Mouse (Mus musculus) embryonic fibroblast, embryonic 13.5 days (primary cell): ENCODE measurements at regions not wholly inside any gene's neighbourhood (a gene's known extent, or its start where the extent isn't known, plus 50 kb on each side); places are given as distances from the start of the nearest gene placed in this dataset.

Source experiments
- H3K27ac ChIP-seq: 2 replicates; pipeline ENCODE4 v1.5.1; 2012; ENCODE audit warnings: low read length, control low read depth, inconsistent platforms; ENCODE audit not compliant: insufficient read depth
- H3K4me1 ChIP-seq: 2 replicates; pipeline ENCODE4 v1.6.1; 2011; ENCODE audit warnings: low read length; ENCODE audit not compliant: control insufficient read depth, insufficient read depth
- H3K4me3 ChIP-seq: 2 replicates; pipeline ENCODE4 v1.5.1; 2011; ENCODE audit warnings: mild to moderate bottlenecking, control low read depth, low read length; ENCODE audit not compliant: insufficient read depth
- CTCF ChIP-seq: IDR thresholded peaks from 2 replicates; pipeline ENCODE4 v1.5.1; 2011; ENCODE audit warnings: mild to moderate bottlenecking, control low read depth, low read length, moderate library complexity, borderline replicate concordance; ENCODE audit not compliant: insufficient read depth
- POLR2A ChIP-seq: IDR thresholded peaks from 2 replicates; pipeline ENCODE4 v1.6.1; 2011; ENCODE audit warnings: low read depth, mild to moderate bottlenecking, control low read depth, low read length, moderate library complexity

- Histone ChIP-seq H3K4me3 (no peak overlapping the region), H3K4me1 (no peaks in the 10 kb centered on the region), H3K27ac (no peak overlapping the region)
- TF ChIP-seq POLR2A (no peak), CTCF (no peak)
Observed at GRCm38 (mm10) chr12:93991531-93991930, 1700.5 kb upstream of the Flrt2 start.

GRCm38 (mm10) chr12:93993875-93994274, 1698.2 kb upstream of the Flrt2 start:
- TF ChIP-seq POLR2A: no peak
- no peak for TF ChIP-seq CTCF
- Histone ChIP-seq H3K4me1 (no peaks in the 10 kb centered on the region), H3K27ac (no peak overlapping the region), H3K4me3 (no peak overlapping the region)

- no peaks in the 10 kb centered on the region for H3K4me1 ChIP-seq
- H3K27ac ChIP-seq: no peak overlapping the region
- TF ChIP-seq CTCF (no peak), POLR2A (no peak)
- no peak overlapping the region for H3K4me3 ChIP-seq
Observed at GRCm38 (mm10) chr12:94015946-94016345, 1676.1 kb upstream of the Flrt2 start.

- TF ChIP-seq CTCF: no peak
- no peak for TF ChIP-seq POLR2A
- Histone ChIP-seq H3K27ac (no peak overlapping the region), H3K4me1 (no peaks in the 10 kb centered on the region), H3K4me3 (no peak overlapping the region)
Observed at GRCm38 (mm10) chr12:94031364-94031763, 1660.7 kb upstream of the Flrt2 start.

GRCm38 (mm10) chr12:94047972-94048371, 1644.1 kb upstream of the Flrt2 start:
- no peak overlapping the region for H3K4me3 ChIP-seq
- H3K27ac ChIP-seq: no peak overlapping the region
- no peaks in the 10 kb centered on the region for H3K4me1 ChIP-seq
- no peak for TF ChIP-seq POLR2A
- no peak for TF ChIP-seq CTCF

- Histone ChIP-seq H3K4me3 (no peak overlapping the region), H3K27ac (no peak overlapping the region), H3K4me1 (no peaks in the 10 kb centered on the region)
- TF ChIP-seq POLR2A: no peak
- no peak for TF ChIP-seq CTCF
Observed at GRCm38 (mm10) chr12:94057767-94058166, 1634.3 kb upstream of the Flrt2 start.

- TF ChIP-seq CTCF: no peak
- TF ChIP-seq POLR2A: no peak
- Histone ChIP-seq H3K27ac (no peak overlapping the region), H3K4me3 (no peak overlapping the region), H3K4me1 (no peaks in the 10 kb centered on the region)
Observed at GRCm38 (mm10) chr12:94059641-94060040, 1632.4 kb upstream of the Flrt2 start.

GRCm38 (mm10) chr12:94060336-94060735, 1631.7 kb upstream of the Flrt2 start:
- Histone ChIP-seq H3K4me3 (no peak overlapping the region), H3K27ac (no peak overlapping the region), H3K4me1 (no peaks in the 10 kb centered on the region)
- TF ChIP-seq POLR2A: no peak
- TF ChIP-seq CTCF: no peak

- TF ChIP-seq CTCF (no peak), POLR2A (no peak)
- Histone ChIP-seq H3K4me3 (no peak overlapping the region), H3K4me1 (no peaks in the 10 kb centered on the region), H3K27ac (no peak overlapping the region)
Observed at GRCm38 (mm10) chr12:94066444-94067152, 1625.4 kb upstream of the Flrt2 start.

- Histone ChIP-seq H3K4me1 (no peaks in the 10 kb centered on the region), H3K27ac (no peak overlapping the region), H3K4me3 (no peak overlapping the region)
- TF ChIP-seq POLR2A: no peak
Observed at GRCm38 (mm10) chr12:94070940-94071505, 1621.0 kb upstream of the Flrt2 start.

- no peak overlapping the region for H3K4me3 ChIP-seq
- no peak overlapping the region for H3K27ac ChIP-seq
- no peak for TF ChIP-seq POLR2A
- TF ChIP-seq CTCF: no peak
- H3K4me1 ChIP-seq: no peaks in the 10 kb centered on the region
Observed at GRCm38 (mm10) chr12:94105582-94106162, 1586.4 kb upstream of the Flrt2 start.
